Mouse (Mus musculus) hindbrain, embryonic 15.5 days (tissue): Measurements from ENCODE around the gene Rnf128. TPM values are rescaled to one million over a fixed set of nuclear protein-coding genes. Genes with fewer than 3 reads are reported as not detected.

Experiments
- ATAC-seq: fragments of 200-750 bp; cut with Nextera tagmentation; 2 replicates; pipeline ENCODE4 v1.8.0; 2017; ENCODE audit warnings: low read depth, moderate number of reproducible peaks, moderate TSS enrichment; ENCODE audit not compliant: low FRiP score
- H3K27ac ChIP-seq: fragments of 300-500 bp; sonication (generic); replicated peaks from 2 replicates; pipeline ENCODE4 v1.5.1; 2015; ENCODE audit warnings: mild to moderate bottlenecking, inconsistent platforms
- H3K27me3 ChIP-seq: fragments of 300-500 bp; sonication (generic); 2 replicates; pipeline ENCODE4 v1.6.1; 2015; ENCODE audit warnings: control low read depth, inconsistent platforms
- H3K36me3 ChIP-seq: fragments of 300-500 bp; sonication (generic); 2 replicates; pipeline ENCODE4 v1.6.1; 2015; ENCODE audit warnings: control low read depth, inconsistent platforms
- H3K4me1 ChIP-seq: fragments of 300-500 bp; sonication (generic); replicated peaks from 2 replicates; pipeline ENCODE4 v1.6.1; 2015; ENCODE audit warnings: control low read depth, inconsistent platforms
- H3K4me2 ChIP-seq: fragments of 300-500 bp; sonication (generic); 2 replicates; pipeline ENCODE4 v1.6.1; 2015; ENCODE audit warnings: moderate library complexity, mild to moderate bottlenecking, inconsistent platforms
- H3K4me3 ChIP-seq: fragments of 300-500 bp; sonication (generic); 2 replicates; pipeline ENCODE4 v1.5.1; 2015; ENCODE audit warnings: mild to moderate bottlenecking, inconsistent platforms
- H3K9ac ChIP-seq: fragments of 300-500 bp; sonication (generic); 2 replicates; pipeline ENCODE4 v1.6.1; 2015; ENCODE audit warnings: inconsistent platforms
- H3K9me3 ChIP-seq: fragments of 300-500 bp; sonication (generic); 2 replicates; pipeline ENCODE4 v1.6.1; 2016; ENCODE audit warnings: control low read depth, inconsistent platforms
- WGBS: fragments of 180-500 bp; shearing (Covaris S2); methylation state at CpG from one replicate; pipeline ENCODE4 v1.1.7; 2015; 5-methylcytosine and 5-hydroxymethylcytosine counted together
- polyA plus RNA-seq: library from polyadenylated mRNA; unstranded; fragments of >200 nt; fragmentation: Nextera tagmentation; extraction: Ambion mirVana; gene quantifications from 2 replicates; pipeline ENCODE4 v1.2.1, GENCODE M21; 2015

The Rnf128 gene
- 4.9 and 5.0 TPM in 2 replicates for polyA plus RNA-seq

GRCm38 (mm10) chrX:139562925-139563461 lies at the start of gene Rnf128:
TSS of gene Rnf128 (plus strand) at chrX:139563316.
- 81% methylated on average over 8 of the region's 8 CpGs for WGBS

GRCm38 (mm10) chrX:139516156-139516555 lies 47.0 kb upstream of the Rnf128 start:
- WGBS: 87% methylated on average over 2 of the region's 2 CpGs
- Histone ChIP-seq H3K27me3 (no peaks in the 10 kb centered on the region), H3K9me3 (no peaks in the 10 kb centered on the region)

More at GRCm38 (mm10) chrX:139562925-139563461, at the start of gene Rnf128:
- Histone ChIP-seq H3K4me3 (no peak within 1 kb of the TSS), H3K9me3 (no peaks in the 10 kb centered on the region), H3K27me3 (peaks cover 9% of the 10 kb centered on the region; the same call in 1 of the 2 replicates), H3K36me3 (no peaks in the 10 kb centered on the region), H3K4me2 (no peak within 1 kb of the TSS), H3K4me1 (no peaks in the 10 kb centered on the region), H3K9ac (no peak within 1 kb of the TSS), H3K27ac (no peak within 1 kb of the TSS)
- ATAC-seq: no peak

DNA sequence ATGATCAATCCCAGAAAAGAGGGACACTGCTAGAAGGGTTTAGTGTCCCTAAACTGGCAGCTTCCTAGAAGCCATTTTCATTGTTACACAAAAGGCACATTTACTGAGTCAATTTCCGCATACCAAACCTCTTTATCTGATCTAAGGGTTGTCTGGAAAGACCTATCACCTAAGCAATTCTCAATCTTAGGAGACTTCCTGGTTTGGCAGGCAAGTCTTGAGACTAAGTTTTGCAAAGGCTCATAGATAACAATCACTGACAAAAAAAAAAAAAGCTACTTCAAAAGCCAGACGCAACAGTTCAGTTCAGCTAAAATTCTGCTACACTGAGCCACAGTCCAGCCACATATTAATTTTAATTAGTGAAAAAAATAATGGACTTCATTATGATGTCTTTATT lies 43.9 kb upstream of the Rnf128 start:
- no peaks in the 10 kb centered on the region for H3K9me3 ChIP-seq
- no peak for ATAC-seq
- no peak overlapping the region for H3K27ac ChIP-seq
- no peak overlapping the region for H3K9ac ChIP-seq
- 93% methylated on average over 2 of the region's 2 CpGs for WGBS
- H3K36me3 ChIP-seq: no peaks in the 10 kb centered on the region
- H3K4me3 ChIP-seq: no peak overlapping the region
- no peak overlapping the region for H3K4me2 ChIP-seq
- no peaks in the 10 kb centered on the region for H3K27me3 ChIP-seq
- H3K4me1 ChIP-seq: no peaks in the 10 kb centered on the region

More at GRCm38 (mm10) chrX:139516156-139516555, 47.0 kb upstream of the Rnf128 start:
- H3K4me2 ChIP-seq: no peak overlapping the region
- H3K27ac ChIP-seq: no peak overlapping the region
- H3K4me3 ChIP-seq: no peak overlapping the region
- no peaks in the 10 kb centered on the region for H3K4me1 ChIP-seq
- no peak overlapping the region for H3K9ac ChIP-seq
- H3K36me3 ChIP-seq: no peaks in the 10 kb centered on the region
- ATAC-seq: no peak

- Histone ChIP-seq H3K27ac (no peak overlapping the region), H3K27me3 (no peaks in the 10 kb centered on the region), H3K9me3 (no peaks in the 10 kb centered on the region), H3K9ac (no peak overlapping the region), H3K4me3 (no peak overlapping the region), H3K4me2 (no peak overlapping the region), H3K36me3 (no peaks in the 10 kb centered on the region), H3K4me1 (no peaks in the 10 kb centered on the region)
- 76% methylated on average over 5 of the region's 5 CpGs for WGBS
- ATAC-seq: no peak
Measured at GRCm38 (mm10) chrX:139524303-139525091, 38.6 kb upstream of the Rnf128 start.

DNA sequence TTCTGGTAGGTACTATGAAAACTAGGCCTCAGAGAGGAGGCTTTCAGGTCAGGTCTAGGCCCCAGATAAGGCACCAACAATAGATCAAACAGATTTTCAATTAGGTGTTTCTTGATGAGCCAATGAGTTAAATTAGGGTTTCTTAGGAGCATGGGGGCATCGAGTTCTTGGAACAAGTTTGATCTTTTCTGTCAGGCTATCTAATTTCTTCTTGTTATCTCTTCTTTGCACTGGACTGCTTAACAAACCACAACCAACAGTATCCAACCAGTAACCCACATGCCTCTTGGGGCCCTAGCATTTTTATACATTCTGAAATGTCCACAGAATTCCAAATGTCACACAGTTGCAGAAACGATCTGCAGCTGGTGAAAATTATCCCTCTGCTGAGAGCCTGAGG lies 37.4 kb upstream of the Rnf128 start:
- Histone ChIP-seq H3K36me3 (no peaks in the 10 kb centered on the region), H3K4me1 (no peaks in the 10 kb centered on the region), H3K9ac (no peak overlapping the region), H3K9me3 (no peaks in the 10 kb centered on the region), H3K27me3 (no peaks in the 10 kb centered on the region), H3K4me3 (no peak overlapping the region), H3K4me2 (no peak overlapping the region), H3K27ac (no peak overlapping the region)
- no peak for ATAC-seq
- WGBS: 88% methylated on average over 2 of the region's 2 CpGs

DNA sequence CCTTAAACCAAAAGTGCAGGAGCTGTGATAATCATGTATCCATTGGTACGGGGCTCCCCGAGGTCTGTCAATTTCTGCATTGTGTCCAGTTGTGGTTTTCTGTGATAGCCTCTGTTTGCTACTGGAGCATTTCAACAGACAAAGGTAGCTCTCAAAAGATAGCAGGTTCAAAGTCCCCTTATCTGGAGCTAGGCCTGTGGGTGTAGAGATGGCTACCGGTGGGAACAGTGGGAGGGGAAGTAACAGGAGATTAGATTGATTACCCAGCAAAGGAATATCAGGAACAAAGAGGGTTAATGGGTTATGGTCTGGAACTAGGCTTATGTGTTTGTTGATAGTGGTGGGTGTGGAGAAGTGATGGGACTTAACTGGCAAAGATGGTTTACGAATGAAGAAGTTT lies 36.1 kb upstream of the Rnf128 start:
- no peak overlapping the region for H3K4me2 ChIP-seq
- H3K9me3 ChIP-seq: no peaks in the 10 kb centered on the region
- H3K36me3 ChIP-seq: no peaks in the 10 kb centered on the region
- no peaks in the 10 kb centered on the region for H3K4me1 ChIP-seq
- ATAC-seq: no peak
- H3K9ac ChIP-seq: no peak overlapping the region
- 89% methylated on average over 4 of the region's 4 CpGs for WGBS
- H3K27ac ChIP-seq: no peak overlapping the region
- no peak overlapping the region for H3K4me3 ChIP-seq
- no peaks in the 10 kb centered on the region for H3K27me3 ChIP-seq

DNA sequence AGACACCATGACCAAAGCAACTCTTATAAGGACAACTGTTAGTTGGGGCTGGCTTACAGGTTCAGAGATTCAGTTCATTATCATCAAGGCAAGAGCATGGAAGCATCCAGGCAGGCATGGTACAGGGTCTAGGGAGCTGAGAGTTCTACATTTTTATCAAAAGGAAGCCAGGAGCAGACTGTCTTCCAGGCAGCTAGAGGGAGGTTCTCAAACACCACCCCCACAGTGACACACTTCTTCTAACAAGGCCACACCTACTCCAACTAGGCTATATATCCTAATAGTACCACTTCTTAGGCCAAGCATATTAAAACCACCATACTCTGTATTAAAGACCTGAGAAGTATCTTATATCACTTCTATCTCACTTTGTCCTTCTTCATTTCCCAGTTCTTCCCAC lies 33.4 kb upstream of the Rnf128 start:
- ATAC-seq: no peak
- Histone ChIP-seq H3K9me3 (no peaks in the 10 kb centered on the region), H3K4me1 (no peaks in the 10 kb centered on the region), H3K36me3 (no peaks in the 10 kb centered on the region), H3K9ac (no peak overlapping the region), H3K4me3 (no peak overlapping the region), H3K27me3 (no peaks in the 10 kb centered on the region), H3K4me2 (no peak overlapping the region), H3K27ac (no peak overlapping the region)

- Histone ChIP-seq H3K27ac (no peak overlapping the region), H3K36me3 (no peaks in the 10 kb centered on the region), H3K4me2 (no peak overlapping the region), H3K4me3 (no peak overlapping the region), H3K9me3 (no peaks in the 10 kb centered on the region), H3K9ac (no peak overlapping the region), H3K27me3 (0 out of 2 replicates have a peak, but pooled peaks cover 3% of the 10 kb centered on the region), H3K4me1 (no peaks in the 10 kb centered on the region)
- no peak for ATAC-seq
- WGBS: 73% methylated on average over 4 of the region's 4 CpGs
Measured at GRCm38 (mm10) chrX:139532293-139532692, 30.8 kb upstream of the Rnf128 start.

GRCm38 (mm10) chrX:139537641-139538397 lies 25.3 kb upstream of the Rnf128 start:
- Histone ChIP-seq H3K4me1 (no peaks in the 10 kb centered on the region), H3K36me3 (no peaks in the 10 kb centered on the region), H3K9ac (no peak overlapping the region), H3K27me3 (0 out of 2 replicates have a peak, but pooled peaks cover 3% of the 10 kb centered on the region), H3K9me3 (no peaks in the 10 kb centered on the region), H3K4me3 (no peak overlapping the region), H3K27ac (no peak overlapping the region), H3K4me2 (no peak overlapping the region)
- 78% methylated on average over 5 of the region's 5 CpGs for WGBS
- no peak for ATAC-seq

DNA sequence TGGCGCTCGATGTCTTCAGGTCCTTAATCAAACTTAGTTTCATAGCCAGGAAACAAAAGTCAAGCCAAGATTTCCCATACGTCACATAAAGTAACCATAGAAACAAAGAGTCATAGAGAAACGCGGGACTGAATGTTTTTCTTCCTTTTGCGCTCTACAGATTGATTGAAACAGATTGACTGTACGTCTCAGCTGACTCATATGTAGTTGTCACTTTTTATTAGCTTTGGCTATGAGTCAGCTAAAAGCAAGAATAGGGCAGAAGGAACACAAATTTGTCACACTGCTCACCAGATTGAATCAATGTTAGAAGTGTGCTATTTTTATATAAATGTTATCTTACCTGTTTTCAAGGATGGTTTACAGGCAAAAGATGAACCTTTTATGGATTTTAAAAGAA lies 19.4 kb upstream of the Rnf128 start:
- H3K9ac ChIP-seq: no peak overlapping the region
- no peak overlapping the region for H3K4me3 ChIP-seq
- H3K27ac ChIP-seq: no peak overlapping the region
- H3K9me3 ChIP-seq: no peaks in the 10 kb centered on the region
- no peaks in the 10 kb centered on the region for H3K4me1 ChIP-seq
- ATAC-seq: no peak
- 78% methylated on average over 7 of the region's 7 CpGs for WGBS
- no peak overlapping the region for H3K4me2 ChIP-seq
- no peaks in the 10 kb centered on the region for H3K36me3 ChIP-seq
- no peaks in the 10 kb centered on the region for H3K27me3 ChIP-seq

- no peak overlapping the region for H3K4me3 ChIP-seq
- H3K27me3 ChIP-seq: 0 out of 2 replicates have a peak, but pooled peaks cover 3% of the 10 kb centered on the region
- H3K9ac ChIP-seq: no peak overlapping the region
- no peak overlapping the region for H3K4me2 ChIP-seq
- no peak overlapping the region for H3K27ac ChIP-seq
- H3K4me1 ChIP-seq: no peaks in the 10 kb centered on the region
- WGBS: 76% methylated on average over 5 of the region's 5 CpGs
- no peaks in the 10 kb centered on the region for H3K36me3 ChIP-seq
- no peaks in the 10 kb centered on the region for H3K9me3 ChIP-seq
- ATAC-seq: no peak
Measured at GRCm38 (mm10) chrX:139550456-139550855, 12.7 kb upstream of the Rnf128 start.

GRCm38 (mm10) chrX:139552090-139552489 lies 11.0 kb upstream of the Rnf128 start:
- Histone ChIP-seq H3K4me2 (no peak overlapping the region), H3K36me3 (no peaks in the 10 kb centered on the region), H3K27me3 (0 out of 2 replicates have a peak, but pooled peaks cover 3% of the 10 kb centered on the region), H3K4me3 (no peak overlapping the region), H3K9me3 (no peaks in the 10 kb centered on the region), H3K4me1 (no peaks in the 10 kb centered on the region), H3K9ac (no peak overlapping the region), H3K27ac (no peak overlapping the region)
- ATAC-seq: no peak
- WGBS: 85% methylated on average over 2 of the region's 2 CpGs
